Mouse (Mus musculus) lung, adult 18-20 months (tissue): ENCODE results near the gene Gm45785.
A peak's percentile ranks its signal among the peaks of the same experiment; 100 is the strongest.

Experiments used
- DNase-seq, 2 experiments: peaks; one replicate each; pipeline ENCODE4 v3.0.0; 2022; ENCODE audit warnings: mixed read lengths in 2 of 2

Gene Gm45785

GRCm38 (mm10) chr7:140831447-140831846 lies 24.7 kb downstream of the Gm45785 start:
- DNase-seq, result no peak

GRCm38 (mm10) chr7:140828171-140828881 lies 27.8 kb downstream of the Gm45785 start:
- peak; percentile 52 to 71 for DNase-seq

- no peak for DNase-seq
Observed at GRCm38 (mm10) chr7:140822731-140823130, 33.4 kb downstream of the Gm45785 start.

- DNase-seq, result peak; percentile 31 to 32
Observed at GRCm38 (mm10) chr7:140821653-140822329, 34.3 kb downstream of the Gm45785 start, which contains the start of gene Zfp941. Gene Zfp941 (minus strand): TSS chr7:140822178.

GRCm38 (mm10) chr7:140821305-140821652 lies 34.9 kb downstream of the Gm45785 start:
- no peak for DNase-seq

GRCm38 (mm10) chr7:140820173-140820572 lies 36.0 kb downstream of the Gm45785 start:
- no peak for DNase-seq

- no peak for DNase-seq
Observed at GRCm38 (mm10) chr7:140812850-140813249, 43.3 kb downstream of the Gm45785 start.

- no peak for DNase-seq
Observed at GRCm38 (mm10) chr7:140811714-140812113, 44.4 kb downstream of the Gm45785 start.

- DNase-seq, result no peak
Observed at GRCm38 (mm10) chr7:140810496-140810895, 45.6 kb downstream of the Gm45785 start.

GRCm38 (mm10) chr7:140805704-140806103 lies 50.4 kb downstream of the Gm45785 start:
- peak; percentile 38 to 63 for DNase-seq

GRCm38 (mm10) chr7:140802629-140803028 lies 53.5 kb downstream of the Gm45785 start:
- DNase-seq, result no peak

- no peak for DNase-seq
Observed at GRCm38 (mm10) chr7:140798212-140798611, 57.9 kb downstream of the Gm45785 start.

GRCm38 (mm10) chr7:140797619-140798018 lies 58.5 kb downstream of the Gm45785 start:
- DNase-seq, result no peak

GRCm38 (mm10) chr7:140793541-140793940 lies 62.6 kb downstream of the Gm45785 start:
- DNase-seq, result no peak

GRCm38 (mm10) chr7:140788053-140788435 lies 68.1 kb downstream of the Gm45785 start:
- no peak for DNase-seq

- no peak for DNase-seq
Observed at GRCm38 (mm10) chr7:140787406-140788052, 68.6 kb downstream of the Gm45785 start, which contains the start of gene Syce1. Gene Syce1 (minus strand): TSS chr7:140787852.

- no peak for DNase-seq
Observed at GRCm38 (mm10) chr7:140780548-140780947, 75.6 kb downstream of the Gm45785 start.
